Mouse (Mus musculus): ENCODE measurements around the gene Parvb. TPM values are rescaled to one million over a fixed set of nuclear protein-coding genes. Genes with fewer than 3 reads are reported as not detected.

Gene Parvb
- total and polyA plus RNA-seq, 3 experiments = 0.04 to 2.3 TPM; not detected in 1

- dilution Hi-C loops (cut with MboI; ENCODE audit: extremely low pct_ligation_motif_present, extremely low pct_unique_long_range_greater_than_20kb, low sequenced_read_pairs) = no loop called here
- Histone ChIP-seq H3K4me3 (replicated peaks in 1 of 3; ENCODE audit: low read depth in 2 of 3, low read length in 2 of 3, poor library complexity in 1 of 3) (no peak overlapping the region), H3K36me3 (replicated peaks in 1 of 2; ENCODE audit: control insufficient read depth in 1 of 2, insufficient read depth in 1 of 2, low read length in 1 of 2) (no peaks in the 10 kb centered on the region), H3K9me3 (replicated peaks; ENCODE audit: low read length) (peaks cover 16% of the 10 kb centered on the region), H3K79me2 (replicated peaks; ENCODE audit: control insufficient read depth, extremely low read depth, insufficient read depth, poor library complexity, severe bottlenecking) (no peaks in the 10 kb centered on the region), H3K27me3 (replicated peaks) (peaks cover 82% of the 10 kb centered on the region), H3K27ac (ENCODE audit: insufficient read depth, low read depth) (no peak overlapping the region), H3K4me2 (ENCODE audit: insufficient read depth, low read depth, poor library complexity, severe bottlenecking) (no peak overlapping the region), H3K4me1 (ENCODE audit: control insufficient read depth in 1 of 2, insufficient read depth in 2 of 2) (peaks cover 0 to 9% of the 10 kb centered on the region in 2 experiments; a peak in 2 of 4 replicates), H3K9ac (ENCODE audit: insufficient read depth, low read depth) (no peak overlapping the region)
- in situ Hi-C loops (cut with MboI; ENCODE audit: low pct_ligation_motif_present, low pct_unique_long_range_greater_than_20kb, low sequenced_read_pairs) = no loop called here
- no peak for TF ChIP-seq ZC3H11A (IDR thresholded peaks at IDR 0.05; ENCODE audit: low read depth, low read length)
- TF ChIP-seq ELF1 (IDR thresholded peaks at IDR 0.05; ENCODE audit: low read depth, low read length) = no peak
- TF ChIP-seq E2F4 (IDR thresholded peaks at IDR 0.05; ENCODE audit: insufficient replicate concordance, low read depth, low read length) = no peak
- no peak for TF ChIP-seq IRF4 (IDR thresholded peaks at IDR 0.05; ENCODE audit: low read depth, low read length)
- TF ChIP-seq SMC3 (IDR thresholded peaks at IDR 0.05; ENCODE audit: low read depth, low read length) = no peak
- no peak for TF ChIP-seq GABPA (IDR thresholded peaks at IDR 0.05; ENCODE audit: insufficient replicate concordance, low read depth, low read length)
- no peak for TF ChIP-seq MAZ (IDR thresholded peaks at IDR 0.05; ENCODE audit: low read depth, low read length)
- TF ChIP-seq SIN3A (IDR thresholded peaks at IDR 0.05; ENCODE audit: low read length) = no peak
- no peak for TF ChIP-seq MXI1 (IDR thresholded peaks at IDR 0.05; ENCODE audit: low read depth, low read length)
- no peak for TF ChIP-seq USF2 (conservative IDR thresholded peaks at IDR 0.05; ENCODE audit: low read depth, low read length)
- no peak for TF ChIP-seq NELFE (IDR thresholded peaks at IDR 0.05; ENCODE audit: low read depth, low read length)
- TF ChIP-seq RCOR1 (conservative IDR thresholded peaks at IDR 0.05; ENCODE audit: low read depth, low read length) = no peak
- no peak for TF ChIP-seq UBTF (IDR thresholded peaks at IDR 0.05; ENCODE audit: low read depth, low read length)
- no peak for TF ChIP-seq TBP (conservative IDR thresholded peaks at IDR 0.05; ENCODE audit: low read depth, low read length)
- TF ChIP-seq JUN (IDR thresholded peaks at IDR 0.05; ENCODE audit: insufficient read depth, low read depth, low read length) = no peak
- no peak for TF ChIP-seq MAX (IDR thresholded peaks at IDR 0.05; ENCODE audit: low read length)
- TF ChIP-seq ZMIZ1 (IDR thresholded peaks at IDR 0.05; ENCODE audit: low read depth, low read length) = no peak
- DNase-seq (ENCODE audit: extremely low read depth) = no peak
These were observed 44.2 kb downstream of the Parvb start for GRCm38 (mm10) chr15:84276066-84276465.

GRCm38 (mm10) chr15:84278091-84278490 is 46.2 kb downstream of the Parvb start:
- peaks cover 0 to 1% of the 10 kb centered on the region in 2 experiments; a peak in 2 of 4 replicates for H3K4me1 ChIP-seq (ENCODE audit: control insufficient read depth in 1 of 2, insufficient read depth in 2 of 2)
- H3K27me3 ChIP-seq (replicated peaks) = peaks cover 83% of the 10 kb centered on the region
- H3K4me3 ChIP-seq (replicated peaks in 1 of 3; ENCODE audit: low read depth in 2 of 3, low read length in 2 of 3, poor library complexity in 1 of 3) = no peak overlapping the region
- DNase-seq (ENCODE audit: extremely low read depth) = no peak
- TF ChIP-seq POLR2A (IDR thresholded peaks at IDR 0.05; ENCODE audit: low read depth, low read length) = no peak
- no peak for TF ChIP-seq E2F4 (IDR thresholded peaks at IDR 0.05; ENCODE audit: insufficient replicate concordance, low read depth, low read length)
- no peak for TF ChIP-seq HCFC1 (IDR thresholded peaks at IDR 0.05; ENCODE audit: low read depth, low read length)
- TF ChIP-seq ELF1 (IDR thresholded peaks at IDR 0.05; ENCODE audit: low read depth, low read length) = no peak
- TF ChIP-seq MAZ (IDR thresholded peaks at IDR 0.05; ENCODE audit: low read depth, low read length) = no peak
- no peak for TF ChIP-seq RCOR1 (conservative IDR thresholded peaks at IDR 0.05; ENCODE audit: low read depth, low read length)
- TF ChIP-seq JUN (IDR thresholded peaks at IDR 0.05; ENCODE audit: insufficient read depth, low read depth, low read length) = no peak
- no peak for TF ChIP-seq CTCF (conservative IDR thresholded peaks at IDR 0.05 in 1 of 2, IDR thresholded peaks at IDR 0.05 in 1 of 2; ENCODE audit: low read depth in 2 of 2, low read length in 2 of 2)
- no peak for TF ChIP-seq NELFE (IDR thresholded peaks at IDR 0.05; ENCODE audit: low read depth, low read length)
- H3K4me2 ChIP-seq (ENCODE audit: insufficient read depth, low read depth, poor library complexity, severe bottlenecking) = no peak overlapping the region
- peaks cover 16% of the 10 kb centered on the region for H3K9me3 ChIP-seq (replicated peaks; ENCODE audit: low read length)
- no peaks in the 10 kb centered on the region for H3K36me3 ChIP-seq (replicated peaks in 1 of 2; ENCODE audit: control insufficient read depth in 1 of 2, insufficient read depth in 1 of 2, low read length in 1 of 2)
- dilution Hi-C loops (cut with MboI; ENCODE audit: extremely low pct_ligation_motif_present, extremely low pct_unique_long_range_greater_than_20kb, low sequenced_read_pairs) (no loop called here), in situ Hi-C loops (cut with MboI; ENCODE audit: low pct_ligation_motif_present, low pct_unique_long_range_greater_than_20kb, low sequenced_read_pairs) (no loop called here)
- H3K79me2 ChIP-seq (replicated peaks; ENCODE audit: control insufficient read depth, extremely low read depth, insufficient read depth, poor library complexity, severe bottlenecking) = no peaks in the 10 kb centered on the region
- no peak overlapping the region for H3K27ac ChIP-seq (ENCODE audit: insufficient read depth, low read depth)
- H3K9ac ChIP-seq (ENCODE audit: insufficient read depth, low read depth) = no peak overlapping the region

Measured in CH12.LX (cell line).